Mouse (Mus musculus): ENCODE measurements around the gene Olfr547.
"Not testable (repeated sequence)": the region's sequence is repeated elsewhere in the genome, so short reads cannot be mapped to it uniquely, and the experiment has no call there.

DNA sequence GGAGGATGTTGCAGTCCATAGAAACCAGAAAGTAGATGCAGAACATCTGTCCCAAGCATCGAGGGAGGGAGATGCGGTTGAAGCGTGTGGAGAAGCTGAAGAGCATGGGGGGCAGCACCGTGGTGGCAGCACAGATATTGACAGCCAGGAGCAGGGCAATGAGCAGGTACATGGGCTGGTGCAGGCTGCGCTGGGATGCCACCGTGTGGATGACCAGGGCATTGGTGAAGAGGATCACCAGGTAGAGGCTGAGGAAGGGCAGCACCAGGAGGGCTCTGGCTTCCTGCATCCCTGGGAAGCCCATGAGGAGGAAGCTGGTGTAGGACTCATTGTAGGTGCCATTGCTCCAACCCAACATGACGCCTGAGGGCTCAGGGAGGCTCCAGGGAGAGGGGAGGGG is 40.1 kb upstream of the Olfr547 start:
- not testable (repeated sequence) for TF ChIP-seq POLR2A (IDR thresholded peaks at IDR 0.05; ENCODE audit: borderline replicate concordance, low read depth, low read length); CTCF (IDR thresholded peaks at IDR 0.05; ENCODE audit: low read depth, low read length)

Measured in bone marrow macrophage, adult 2 months (primary cell).